Mouse (Mus musculus): Measurements from ENCODE around the gene Gm10318.

The Gm10318 gene

DNA sequence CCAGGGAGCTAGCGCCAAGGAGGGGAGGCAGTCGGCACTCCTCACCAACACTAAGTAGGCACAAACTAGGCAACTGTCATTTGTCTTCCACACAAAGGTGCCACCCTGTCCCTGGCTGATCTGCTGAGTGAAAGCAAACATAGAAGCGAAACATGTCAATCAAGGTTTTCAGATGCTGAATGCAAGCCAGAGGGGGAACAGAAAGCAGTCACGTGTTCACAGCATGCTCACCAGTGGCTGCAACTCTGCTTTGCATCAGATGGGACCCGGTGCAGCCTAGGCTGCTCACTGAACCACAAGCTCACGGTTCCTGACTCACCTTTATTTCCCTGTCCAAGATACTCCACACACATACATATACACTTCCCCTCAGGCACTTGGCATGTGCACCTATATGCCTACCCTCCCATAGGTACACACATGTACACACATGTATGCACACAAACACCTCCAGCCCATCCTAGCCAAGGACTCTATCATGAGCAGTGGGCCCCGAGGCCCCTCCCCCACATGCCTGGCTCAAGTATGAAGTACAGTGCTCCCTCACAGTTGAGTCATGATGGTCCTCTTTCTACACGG lies 38.4 kb downstream of the Gm10318 start:
- no peak for DNase-seq (ENCODE audit: low read depth, low spot score)

DNA sequence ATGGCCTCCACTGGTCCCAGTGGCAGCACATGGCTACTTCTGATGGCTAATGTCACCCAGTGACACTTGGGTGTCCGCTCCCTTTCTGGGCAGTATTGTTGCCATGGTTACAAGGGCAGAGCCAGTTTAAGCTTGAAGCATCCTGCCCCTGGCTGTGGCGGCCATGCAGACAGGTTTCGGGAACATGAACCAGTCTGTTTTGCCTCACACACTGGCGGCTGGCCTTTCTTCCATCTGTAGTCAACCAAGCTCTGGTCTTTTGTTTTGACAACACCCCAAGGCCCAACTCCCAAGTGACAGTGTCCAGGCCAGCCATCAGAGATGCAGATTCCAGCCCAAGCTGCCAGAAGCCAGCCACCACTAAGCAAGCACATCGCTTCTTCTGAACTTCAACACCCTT lies 42.9 kb downstream of the Gm10318 start:
- DNase-seq (ENCODE audit: low read depth, low spot score), result no peak

DNA sequence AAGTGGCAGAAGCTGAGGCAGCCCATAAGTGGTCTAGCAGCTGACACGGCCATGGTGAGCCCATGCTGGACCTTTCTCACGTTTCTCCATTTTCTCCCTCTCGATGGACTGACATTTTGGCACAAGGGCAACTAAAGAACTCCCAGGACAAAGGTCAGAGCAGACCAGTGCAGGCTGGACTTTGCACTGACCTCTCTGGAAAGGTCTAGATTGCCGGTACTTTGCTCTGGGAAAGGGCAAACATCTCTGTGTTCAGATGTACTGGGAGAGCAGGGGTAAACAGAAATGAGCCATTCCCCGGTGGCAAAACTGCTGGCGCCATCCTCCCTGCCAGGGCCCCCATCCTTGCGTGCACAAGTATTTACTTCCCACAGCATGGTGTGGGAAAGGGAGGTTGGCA lies 47.5 kb downstream of the Gm10318 start:
- DNase-seq (ENCODE audit: low read depth, low spot score), result no peak

DNA sequence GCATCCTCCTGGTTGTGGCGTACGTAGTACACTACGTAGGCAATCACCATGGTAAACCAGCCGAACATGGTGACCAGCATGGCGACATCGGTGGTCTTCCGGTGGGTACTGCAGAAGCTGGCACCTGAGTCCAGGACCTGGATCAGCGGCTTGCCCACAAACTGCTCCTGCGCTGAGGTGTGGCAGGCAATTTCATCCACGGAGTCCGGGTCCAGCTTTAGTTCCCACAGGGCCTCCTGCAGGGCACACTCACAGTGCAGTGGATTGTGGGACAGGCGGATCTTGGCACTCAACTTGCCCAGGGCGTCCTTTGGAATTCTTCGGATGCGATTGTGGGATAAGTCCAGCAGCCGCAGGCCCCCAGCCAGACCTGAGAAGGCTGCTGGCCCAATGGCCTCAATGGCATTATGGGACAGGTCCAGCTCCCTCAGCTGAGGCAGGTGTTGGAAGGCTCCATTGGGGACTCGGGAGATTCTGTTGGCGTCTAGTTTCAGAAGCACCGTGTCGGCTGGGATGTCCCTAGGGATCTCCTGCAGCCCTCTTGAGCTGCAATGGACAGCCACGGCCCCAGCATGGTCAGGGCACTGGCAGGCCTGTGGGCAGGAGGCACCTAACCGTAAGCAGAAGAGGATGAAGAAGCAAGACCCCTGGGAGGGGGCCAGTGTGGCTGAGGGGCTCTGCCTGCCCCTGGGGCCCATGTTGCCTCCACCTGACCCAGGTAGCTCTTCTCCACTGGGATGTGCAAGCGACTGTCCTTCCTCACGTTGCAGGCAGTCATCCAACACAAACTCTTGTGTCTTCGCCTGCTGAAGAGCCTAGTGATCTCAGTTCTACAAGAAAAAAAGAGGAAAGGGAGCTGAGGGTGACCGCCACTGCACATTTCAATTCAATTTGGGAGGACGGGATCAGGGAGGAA lies 48.5 kb downstream of the Gm10318 start:
- DNase-seq (ENCODE audit: low read depth, low spot score), result no peak

DNA sequence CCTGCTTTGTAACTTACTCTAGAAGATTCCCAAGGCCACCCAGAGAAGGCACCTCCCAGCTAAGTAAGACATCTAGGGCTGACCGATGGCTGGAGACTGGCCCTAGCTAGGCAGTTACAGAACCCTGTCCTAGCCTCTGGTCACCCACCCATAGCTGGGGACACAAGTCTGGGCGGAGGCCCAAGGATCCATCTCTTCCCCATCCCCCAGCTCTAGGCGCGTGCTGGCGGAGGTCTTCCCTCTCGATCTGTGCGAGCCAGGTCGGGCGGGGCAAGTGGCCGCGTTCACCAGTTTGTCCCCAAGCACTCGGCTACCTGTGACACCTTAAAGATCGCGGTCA lies 49.2 kb downstream of the Gm10318 start:
- no peak for DNase-seq (ENCODE audit: low read depth, low spot score)

DNA sequence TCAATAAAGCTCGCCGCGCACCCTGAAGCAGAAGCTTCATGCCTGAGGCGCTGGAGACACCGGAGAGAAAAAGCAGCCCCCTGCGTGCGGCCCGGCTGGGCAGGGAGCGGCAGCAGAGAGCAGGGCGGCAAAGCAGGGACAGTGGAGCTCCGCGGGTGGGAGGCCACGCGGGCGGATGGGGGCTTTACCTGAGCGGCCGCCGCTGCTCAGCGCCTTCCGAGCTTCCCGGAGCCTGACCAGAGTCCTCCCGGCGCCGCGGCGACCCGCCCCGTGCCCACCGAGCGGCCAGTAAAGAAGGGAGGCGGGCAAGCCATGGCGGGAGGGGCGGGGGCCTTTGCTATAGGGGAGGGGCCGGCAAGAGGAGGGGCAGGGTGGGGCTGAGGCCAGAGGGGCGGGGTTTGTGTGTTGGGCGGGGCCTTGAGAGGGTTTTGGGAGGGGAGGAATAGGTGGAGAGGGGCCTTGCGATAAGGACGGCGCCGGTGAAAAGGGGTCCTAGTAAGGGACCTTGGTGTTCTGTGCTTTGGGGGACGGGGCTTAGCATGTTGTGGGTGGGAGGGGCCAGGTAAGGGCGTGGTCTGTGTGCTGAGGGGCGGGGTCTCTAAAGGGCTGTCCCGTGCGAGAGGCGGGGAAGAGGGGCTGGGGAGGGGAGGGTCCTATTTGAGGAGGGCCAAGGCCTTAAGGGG lies 49.7 kb downstream of the Gm10318 start, which contains the start of gene Lrrc3:
Lrrc3 (minus strand) TSS at position 326 of the 683 bp plus-strand sequence.
- DNase-seq (ENCODE audit: low read depth, low spot score), result no peak

DNA sequence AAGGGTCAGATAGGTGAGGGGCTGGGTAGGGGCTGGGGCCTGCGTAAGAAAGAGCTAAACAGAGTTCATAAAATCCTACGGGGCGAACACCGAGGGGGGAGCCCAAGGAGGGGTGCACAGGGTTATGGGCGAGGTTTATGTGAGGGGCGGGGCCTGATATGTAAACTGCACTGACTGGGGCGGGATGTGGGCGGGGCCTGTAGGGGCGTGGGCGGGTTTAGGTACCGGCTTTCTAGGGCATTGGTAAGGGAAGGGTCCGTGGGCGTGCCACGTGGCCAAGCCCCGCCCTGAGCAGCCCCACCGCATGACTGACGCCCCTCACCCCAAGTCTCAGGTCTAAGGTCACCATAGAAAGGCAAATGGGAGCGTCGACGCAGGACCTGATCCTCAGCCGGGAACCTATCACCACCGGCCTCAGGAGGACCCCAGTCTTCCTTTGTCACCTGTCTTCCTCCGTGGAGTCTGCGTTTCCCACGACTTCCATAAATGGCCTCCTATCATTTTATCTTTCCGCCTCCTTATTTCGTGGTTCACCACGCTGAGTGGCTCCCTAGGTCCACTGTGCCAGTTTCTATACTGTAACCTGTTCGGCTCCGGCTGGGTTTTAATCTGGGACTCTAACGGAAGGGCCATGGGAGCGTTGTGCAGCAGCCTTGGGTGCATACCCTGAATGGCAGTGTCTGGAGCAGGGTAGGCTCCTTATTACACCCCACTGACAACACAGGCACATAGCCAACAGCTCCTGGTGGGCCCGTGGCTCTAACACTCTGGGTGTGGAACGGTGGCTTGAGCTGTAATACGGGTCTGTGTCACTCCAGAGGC lies 50.4 kb downstream of the Gm10318 start:
- no peak for DNase-seq (ENCODE audit: low read depth, low spot score)

Data from retina, adult 2 months (tissue).